ENCODE assay signal across 8 mouse cellular contexts in genomic region chr13:43131741-43132191, GRCm38 (mm10). TPM values are rescaled to one million over a fixed set of nuclear protein-coding genes. Genes with fewer than 3 reads are reported as not detected.
DNase-seq lines count a peak whose midpoint lies in the region; ATAC-seq lines count a peak whose summit lies in the region.
"Had no signal": no experiment of that assay in that cellular context is flagged by ENCODE, and none has a peak within 500 bp of the region (broad histone marks: within the 10 kb centered on the region; RNA-seq: fewer than 3 reads in every experiment).

No protein-coding gene starts in this region.

- no peak overlapping the region for H3K4me2 ChIP-seq in midbrain, embryonic 15.5 days
- H3K4me2 ChIP-seq in midbrain, embryonic 11.5 days = no peak overlapping the region
- no peak overlapping the region for H3K4me2 ChIP-seq in heart, embryonic 13.5 days
- no peak overlapping the region for H3K4me2 ChIP-seq in stomach, embryonic 14.5 days (replicated peaks; ENCODE audit: low read depth, low read length)

- no peaks in the 10 kb centered on the region for H3K27me3 ChIP-seq in midbrain, embryonic 15.5 days (replicated peaks)
- no peaks in the 10 kb centered on the region for H3K27me3 ChIP-seq in midbrain, embryonic 11.5 days (ENCODE audit: control insufficient read depth, insufficient read depth, low read length)
- H3K27me3 ChIP-seq in heart, embryonic 13.5 days (replicated peaks) = no peaks in the 10 kb centered on the region
- H3K27me3 ChIP-seq in stomach, embryonic 14.5 days (ENCODE audit: control insufficient read depth, insufficient read depth, low read length) = no peaks in the 10 kb centered on the region

- 65% methylated on average over 10 of the region's 10 CpGs for WGBS in midbrain, embryonic 15.5 days
- 84% methylated on average over 10 of the region's 10 CpGs for WGBS in midbrain, embryonic 11.5 days
- 9% methylated on average over 10 of the region's 10 CpGs for WGBS in heart, embryonic 13.5 days
- WGBS in stomach, embryonic 14.5 days = 51% methylated on average over 10 of the region's 10 CpGs

- no peaks in the 10 kb centered on the region for H3K9me3 ChIP-seq in midbrain, embryonic 15.5 days
- no peaks in the 10 kb centered on the region for H3K9me3 ChIP-seq in midbrain, embryonic 11.5 days (ENCODE audit: control insufficient read depth, low read length)
- H3K9me3 ChIP-seq in heart, embryonic 13.5 days = no peaks in the 10 kb centered on the region
- no peaks in the 10 kb centered on the region for H3K9me3 ChIP-seq in stomach, embryonic 14.5 days (ENCODE audit: control insufficient read depth, low read depth, low read length)

- H3K4me3 ChIP-seq in midbrain, embryonic 15.5 days = no peak overlapping the region
- H3K4me3 ChIP-seq in midbrain, embryonic 11.5 days (ENCODE audit: low read depth, low read length) = no peak overlapping the region
- no peak overlapping the region for H3K4me3 ChIP-seq in heart, embryonic 13.5 days
- H3K4me3 ChIP-seq in stomach, embryonic 14.5 days (ENCODE audit: low read depth, low read length) = no peak overlapping the region

- no peak for ATAC-seq in midbrain, embryonic 15.5 days (replicated peaks)
- no peak for ATAC-seq in midbrain, embryonic 11.5 days (ENCODE audit: low FRiP score)
- ATAC-seq in heart, embryonic 13.5 days (ENCODE audit: extremely low read depth, insufficient number of reproducible peaks, low FRiP score, low TSS enrichment) = peak; percentile 26; the same call in 1 of the 2 replicates
- ATAC-seq in stomach, embryonic 14.5 days (ENCODE audit: insufficient number of reproducible peaks, insufficient read depth, low FRiP score, low read depth) = no peak; the same call in 1 of the 2 replicates

- no peak for DNase-seq in midbrain, embryonic 11.5 days (ENCODE audit: low spot score, missing footprints)
- peak; percentile 28 for DNase-seq in kidney, adult 9 months
- DNase-seq in thymus, adult 18-20 months = no peak
- no peak for DNase-seq in embryo, embryonic 10.5 days (ENCODE audit: low spot score)
- DNase-seq: cerebellum, adult 18-20 months had no signal

- 0 out of 2 replicates have a peak overlapping the region, but pooled peaks have one; percentile 29 for H3K27ac ChIP-seq in midbrain, embryonic 15.5 days
- H3K27ac ChIP-seq in midbrain, embryonic 11.5 days (ENCODE audit: low read depth, low read length) = no peak overlapping the region
- H3K27ac ChIP-seq in heart, embryonic 13.5 days (replicated peaks) = peak overlapping the region; percentile 98
- peak overlapping the region; percentile 67 for H3K27ac ChIP-seq in stomach, embryonic 14.5 days (ENCODE audit: low read length)

- no peaks in the 10 kb centered on the region for H3K4me1 ChIP-seq in midbrain, embryonic 15.5 days
- H3K4me1 ChIP-seq in midbrain, embryonic 11.5 days (ENCODE audit: control insufficient read depth, insufficient read depth, low read length) = no peaks in the 10 kb centered on the region
- peaks cover 54% of the 10 kb centered on the region for H3K4me1 ChIP-seq in heart, embryonic 13.5 days
- peaks cover 9% of the 10 kb centered on the region; the same call in 1 of the 2 replicates for H3K4me1 ChIP-seq in stomach, embryonic 14.5 days (ENCODE audit: control insufficient read depth, insufficient read depth, low read length)

- H3K9ac ChIP-seq in midbrain, embryonic 15.5 days = no peak overlapping the region
- no peak overlapping the region for H3K9ac ChIP-seq in midbrain, embryonic 11.5 days (ENCODE audit: low read length)
- peak overlapping the region; percentile 67 for H3K9ac ChIP-seq in heart, embryonic 13.5 days
- H3K9ac ChIP-seq in stomach, embryonic 14.5 days (replicated peaks; ENCODE audit: low read depth, low read length) = no peak overlapping the region

- peaks cover 3% of the 10 kb centered on the region for H3K36me3 ChIP-seq in midbrain, embryonic 15.5 days (replicated peaks)
- no peaks in the 10 kb centered on the region for H3K36me3 ChIP-seq in midbrain, embryonic 11.5 days (ENCODE audit: control insufficient read depth, insufficient read depth, low read length)
- H3K36me3 ChIP-seq in heart, embryonic 13.5 days = no peaks in the 10 kb centered on the region
- no peaks in the 10 kb centered on the region for H3K36me3 ChIP-seq in stomach, embryonic 14.5 days (ENCODE audit: control insufficient read depth, insufficient read depth, low read length)

RNA-seq across cellular contexts. Expression of gene Tbc1d7, which starts 39.5 kb away (rescaled TPM):
- 84.9 and 93.0 TPM in 2 replicates for polyA plus RNA-seq in midbrain, embryonic 15.5 days (2015; fragmentation: Nextera tagmentation; extraction: Ambion mirVana)
- polyA plus RNA-seq in midbrain, embryonic 11.5 days (2014; fragmentation: Nextera tagmentation; extraction: Ambion mirVana) = 70.2 and 71.5 TPM in 2 replicates
- 55.9 and 60.9 TPM in 2 replicates for polyA plus RNA-seq in heart, embryonic 13.5 days (2015; fragmentation: Nextera tagmentation; extraction: Ambion mirVana)
- polyA plus RNA-seq in stomach, embryonic 14.5 days (2014; fragmentation: Nextera tagmentation; extraction: Ambion mirVana) = 47.8 and 51.6 TPM in 2 replicates
